Mouse (Mus musculus) embryonic facial prominence, embryonic 15.5 days (tissue): Measurements from ENCODE around the gene Sept9. TPM values are rescaled to one million over a fixed set of nuclear protein-coding genes. Genes with fewer than 3 reads are reported as not detected.

Experiments used
- ATAC-seq: fragments of 200-750 bp; cut with Nextera tagmentation; 2 replicates; pipeline ENCODE4 v1.8.0; 2017; ENCODE audit warnings: low read depth, moderate TSS enrichment; ENCODE audit not compliant: insufficient number of reproducible peaks, low FRiP score, low TSS enrichment
- H3K27ac ChIP-seq: fragments of 300-500 bp; sonication (generic); replicated peaks from 2 replicates; pipeline ENCODE4 v1.5.1; 2015; ENCODE audit warnings: mild to moderate bottlenecking, inconsistent platforms
- H3K27me3 ChIP-seq: fragments of 300-500 bp; sonication (generic); 2 replicates; pipeline ENCODE4 v1.6.1; 2015; ENCODE audit warnings: inconsistent platforms
- H3K36me3 ChIP-seq: fragments of 300-500 bp; sonication (generic); 2 replicates; pipeline ENCODE4 v1.6.1; 2015; ENCODE audit warnings: mild to moderate bottlenecking, inconsistent platforms
- H3K4me1 ChIP-seq: fragments of 300-500 bp; sonication (generic); 2 replicates; pipeline ENCODE4 v1.6.1; 2015; ENCODE audit warnings: inconsistent platforms
- H3K4me2 ChIP-seq: fragments of 300-500 bp; sonication (generic); replicated peaks from 2 replicates; pipeline ENCODE4 v1.6.1; 2015; ENCODE audit warnings: mild to moderate bottlenecking, inconsistent platforms
- H3K4me3 ChIP-seq: fragments of 300-500 bp; sonication (generic); replicated peaks from 2 replicates; pipeline ENCODE4 v1.5.1; 2015; ENCODE audit warnings: mild to moderate bottlenecking, inconsistent platforms
- H3K9ac ChIP-seq: fragments of 300-500 bp; sonication (generic); 2 replicates; pipeline ENCODE4 v1.6.1; 2015; ENCODE audit warnings: inconsistent platforms
- H3K9me3 ChIP-seq: fragments of 300-500 bp; sonication (generic); replicated peaks from 2 replicates; pipeline ENCODE4 v1.6.1; 2016; ENCODE audit warnings: inconsistent platforms
- WGBS: fragments of 180-500 bp; shearing (Covaris S2); methylation state at CpG from one replicate; pipeline ENCODE4 v1.1.7; 2015; 5-methylcytosine and 5-hydroxymethylcytosine counted together
- polyA plus RNA-seq: library from polyadenylated mRNA; unstranded; fragments of >200 nt; fragmentation: Nextera tagmentation; extraction: Ambion mirVana; gene quantifications from 2 replicates; pipeline ENCODE4 v1.2.1, GENCODE M21; 2015

Sept9 gene
- polyA plus RNA-seq, 1 experiment from 2014 or later = 157 TPM

- peak; percentile 51 for ATAC-seq
- Histone ChIP-seq H3K36me3 (0 out of 2 replicates have a peak, but pooled peaks cover 3% of the 10 kb centered on the region), H3K4me1 (peaks cover 62% of the 10 kb centered on the region), H3K27ac (no peak overlapping the region), H3K9ac (no peak overlapping the region), H3K4me2 (0 out of 2 replicates have a peak overlapping the region, but pooled peaks have one; percentile 8), H3K4me3 (no peak overlapping the region), H3K9me3 (no peaks in the 10 kb centered on the region), H3K27me3 (no peaks in the 10 kb centered on the region)
- 0% methylated on average over 4 of the region's 4 CpGs for WGBS
These were observed 38.7 kb downstream of the Sept9 start for GRCm38 (mm10) chr11:117238169-117238568.

- H3K4me1 ChIP-seq = peaks cover 48% of the 10 kb centered on the region
- WGBS = 44% methylated on average over 6 of the region's 6 CpGs
- ATAC-seq = no peak
These were observed 40.2 kb downstream of the Sept9 start for GRCm38 (mm10) chr11:117239617-117240016.

GRCm38 (mm10) chr11:117240322-117240721, 40.9 kb downstream of the Sept9 start:
- no peak for ATAC-seq
- Histone ChIP-seq H3K4me3 (no peak overlapping the region), H3K36me3 (0 out of 2 replicates have a peak, but pooled peaks cover 3% of the 10 kb centered on the region), H3K27me3 (no peaks in the 10 kb centered on the region), H3K9me3 (no peaks in the 10 kb centered on the region), H3K4me1 (peaks cover 41% of the 10 kb centered on the region), H3K9ac (no peak overlapping the region), H3K4me2 (no peak overlapping the region), H3K27ac (peak overlapping the region; percentile 72)
- WGBS = 77% methylated on average over 9 of the region's 9 CpGs

More at GRCm38 (mm10) chr11:117239617-117240016, 40.2 kb downstream of the Sept9 start:
- Histone ChIP-seq H3K4me3 (no peak overlapping the region), H3K4me2 (no peak overlapping the region), H3K27ac (peak overlapping the region; percentile 52; the same call in 1 of the 2 replicates), H3K36me3 (0 out of 2 replicates have a peak, but pooled peaks cover 3% of the 10 kb centered on the region), H3K9ac (no peak overlapping the region), H3K9me3 (no peaks in the 10 kb centered on the region), H3K27me3 (no peaks in the 10 kb centered on the region)

DNA sequence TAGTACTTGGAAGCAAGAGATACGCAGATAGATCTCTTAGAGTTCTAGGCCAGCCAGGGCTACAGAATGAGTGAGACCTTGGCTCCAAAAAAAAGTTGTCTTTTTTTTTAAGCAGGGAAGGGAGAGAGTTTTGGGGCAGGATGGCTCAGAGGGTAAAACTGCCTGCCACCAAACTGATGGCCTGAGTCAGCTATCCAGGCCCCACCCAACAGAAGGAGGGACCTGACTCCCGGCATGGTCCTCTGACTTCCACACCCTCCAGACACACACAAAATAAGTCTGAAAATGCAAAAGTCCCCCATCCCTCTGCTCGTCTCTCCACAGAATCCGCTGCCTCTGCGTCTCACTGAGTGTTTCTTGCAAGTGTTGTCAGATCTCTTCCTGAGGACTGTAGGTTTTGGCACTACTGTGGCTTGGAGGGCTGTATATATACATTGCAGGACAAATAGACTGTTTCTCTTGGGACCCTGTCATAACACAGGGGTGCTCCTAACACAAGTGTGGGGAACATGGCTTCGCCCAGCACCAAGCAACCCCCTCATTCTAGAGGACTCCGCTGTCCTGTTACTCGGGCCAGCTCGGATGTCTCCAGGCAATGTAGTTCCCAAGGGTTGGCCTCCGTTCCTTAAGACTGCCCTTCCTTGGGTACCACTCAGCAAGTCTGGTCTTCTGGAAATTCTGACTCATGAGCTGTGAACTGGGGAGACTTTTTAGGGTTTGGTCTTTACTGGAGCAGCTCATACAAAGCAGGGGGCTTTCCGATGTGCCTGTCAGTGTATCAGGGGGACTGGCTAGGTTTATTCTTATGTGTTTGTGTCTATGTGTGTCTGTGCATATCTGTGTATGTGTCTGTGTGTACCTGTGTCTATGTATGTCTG, 41.6 kb downstream of the Sept9 start:
- Histone ChIP-seq H3K9me3 (no peaks in the 10 kb centered on the region), H3K36me3 (0 out of 2 replicates have a peak, but pooled peaks cover 3% of the 10 kb centered on the region), H3K9ac (no peak overlapping the region), H3K4me2 (no peak overlapping the region), H3K4me1 (peaks cover 33% of the 10 kb centered on the region), H3K27me3 (no peaks in the 10 kb centered on the region), H3K4me3 (no peak overlapping the region), H3K27ac (no peak overlapping the region)
- WGBS = 78% methylated on average over 11 of the region's 11 CpGs
- no peak for ATAC-seq

GRCm38 (mm10) chr11:117242339-117243084, 43.1 kb downstream of the Sept9 start:
- Histone ChIP-seq H3K27ac (no peak overlapping the region), H3K4me3 (no peak overlapping the region), H3K36me3 (0 out of 2 replicates have a peak, but pooled peaks cover 3% of the 10 kb centered on the region), H3K4me1 (peaks cover 31% of the 10 kb centered on the region), H3K4me2 (no peak overlapping the region), H3K9me3 (no peaks in the 10 kb centered on the region), H3K9ac (no peak overlapping the region), H3K27me3 (no peaks in the 10 kb centered on the region)
- 93% methylated on average over 10 of the region's 10 CpGs for WGBS
- no peak for ATAC-seq

DNA sequence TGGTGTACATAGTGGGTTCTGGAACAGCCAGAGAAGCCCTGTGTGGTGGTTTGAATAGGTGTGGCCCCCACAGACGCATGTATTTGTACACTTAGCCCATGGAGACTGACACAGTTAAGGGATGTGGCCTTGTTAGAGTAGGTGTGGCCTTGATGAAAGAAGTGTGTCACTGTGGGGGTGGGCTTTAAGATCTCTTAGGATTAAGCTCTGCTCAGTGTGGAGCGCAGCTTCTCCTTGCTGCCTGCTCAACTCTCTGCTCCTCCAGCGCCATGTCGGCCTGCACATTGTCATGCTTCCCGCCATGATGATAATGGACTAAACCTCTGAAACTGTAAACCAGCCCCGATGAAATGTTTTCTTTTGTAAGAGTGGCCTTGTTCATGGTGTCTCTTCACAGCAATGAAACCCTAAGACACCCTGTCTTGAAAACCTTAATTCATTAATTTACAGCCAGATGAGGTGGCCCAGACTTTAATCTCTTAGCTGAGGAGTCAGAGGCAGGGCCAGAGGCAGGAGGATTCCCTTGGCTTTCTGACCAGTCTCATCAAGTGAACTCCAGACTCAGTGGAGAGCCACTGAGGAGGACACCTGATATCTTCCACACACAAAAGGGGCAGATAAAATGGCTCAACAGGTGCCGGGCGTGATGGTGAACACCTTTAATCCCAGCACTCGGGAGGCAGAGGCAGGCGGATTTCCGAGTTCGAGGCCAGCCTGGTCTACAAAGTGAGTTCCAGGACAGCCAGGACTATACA, 44.3 kb downstream of the Sept9 start:
- no peak for ATAC-seq
- Histone ChIP-seq H3K9me3 (no peaks in the 10 kb centered on the region), H3K4me2 (no peak overlapping the region), H3K4me3 (no peak overlapping the region), H3K36me3 (0 out of 2 replicates have a peak, but pooled peaks cover 3% of the 10 kb centered on the region), H3K27ac (no peak overlapping the region), H3K9ac (no peak overlapping the region), H3K27me3 (no peaks in the 10 kb centered on the region), H3K4me1 (peaks cover 28% of the 10 kb centered on the region)
- 84% methylated on average over 12 of the region's 12 CpGs for WGBS

GRCm38 (mm10) chr11:117245041-117245725, 45.7 kb downstream of the Sept9 start:
- no peaks in the 10 kb centered on the region for H3K27me3 ChIP-seq
- H3K9ac ChIP-seq = no peak overlapping the region
- H3K9me3 ChIP-seq = no peaks in the 10 kb centered on the region
- 0 out of 2 replicates have a peak, but pooled peaks cover 3% of the 10 kb centered on the region for H3K36me3 ChIP-seq
- H3K27ac ChIP-seq = no peak overlapping the region
- ATAC-seq = no peak
- peaks cover 28% of the 10 kb centered on the region for H3K4me1 ChIP-seq
- no peak overlapping the region for H3K4me2 ChIP-seq
- no peak overlapping the region for H3K4me3 ChIP-seq
- WGBS = 81% methylated on average over 8 of the region's 8 CpGs

DNA sequence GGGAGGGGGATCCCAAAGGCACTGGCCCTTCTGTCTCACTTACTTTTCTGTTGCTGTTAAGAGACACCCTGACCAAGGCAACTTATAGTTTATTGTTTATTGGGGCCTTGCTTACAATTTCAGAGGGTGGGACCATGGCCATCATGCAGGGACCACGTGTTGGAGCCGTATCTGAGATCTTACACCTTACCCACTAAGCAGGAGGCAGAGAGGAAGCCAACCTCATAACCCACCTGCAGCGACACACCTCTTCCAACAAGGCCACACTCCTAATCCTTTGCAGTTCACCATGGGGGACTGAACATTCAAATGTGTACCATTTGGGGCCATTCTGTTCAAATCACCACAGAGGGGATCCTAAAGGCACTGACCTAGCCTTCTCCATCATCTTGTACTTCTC, 46.4 kb downstream of the Sept9 start:
- H3K9me3 ChIP-seq = no peaks in the 10 kb centered on the region
- no peak overlapping the region for H3K27ac ChIP-seq
- peaks cover 24% of the 10 kb centered on the region for H3K4me1 ChIP-seq
- no peak overlapping the region for H3K9ac ChIP-seq
- no peak for ATAC-seq
- 78% methylated on average over 3 of the region's 3 CpGs for WGBS
- H3K27me3 ChIP-seq = no peaks in the 10 kb centered on the region
- H3K4me3 ChIP-seq = no peak overlapping the region
- H3K36me3 ChIP-seq = 0 out of 2 replicates have a peak, but pooled peaks cover 3% of the 10 kb centered on the region
- no peak overlapping the region for H3K4me2 ChIP-seq

DNA sequence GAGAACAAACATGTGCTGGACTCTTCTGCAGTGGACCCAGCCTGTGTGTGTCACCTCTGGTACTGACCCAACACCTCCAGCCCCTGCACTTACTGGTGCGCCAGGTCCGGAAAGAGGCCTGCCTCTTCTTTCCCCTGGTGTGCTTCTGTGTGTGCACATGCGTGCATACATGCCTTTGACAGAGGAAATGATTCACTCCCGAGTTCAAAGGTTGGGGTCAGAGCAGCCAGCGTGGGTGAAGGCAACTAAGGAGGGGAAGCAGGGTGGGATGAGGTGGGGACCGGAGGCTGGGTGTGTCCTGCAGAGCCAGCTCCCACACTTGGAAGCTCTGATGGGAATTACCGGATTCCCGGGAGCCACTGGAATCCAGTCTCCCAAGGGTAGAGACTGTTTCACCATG, 46.8 kb downstream of the Sept9 start:
- Histone ChIP-seq H3K4me3 (no peak overlapping the region), H3K9ac (no peak overlapping the region), H3K27ac (no peak overlapping the region), H3K36me3 (0 out of 2 replicates have a peak, but pooled peaks cover 3% of the 10 kb centered on the region), H3K27me3 (no peaks in the 10 kb centered on the region), H3K4me2 (no peak overlapping the region), H3K4me1 (peaks cover 27% of the 10 kb centered on the region), H3K9me3 (no peaks in the 10 kb centered on the region)
- no peak for ATAC-seq
- 69% methylated on average over 8 of the region's 8 CpGs for WGBS

- no peaks in the 10 kb centered on the region for H3K9me3 ChIP-seq
- WGBS = 80% methylated on average over 9 of the region's 9 CpGs
- no peak for ATAC-seq
- H3K27ac ChIP-seq = no peak overlapping the region
- H3K36me3 ChIP-seq = 0 out of 2 replicates have a peak, but pooled peaks cover 3% of the 10 kb centered on the region
- no peaks in the 10 kb centered on the region for H3K27me3 ChIP-seq
- H3K4me2 ChIP-seq = no peak overlapping the region
- no peak overlapping the region for H3K9ac ChIP-seq
- H3K4me3 ChIP-seq = no peak overlapping the region
- peaks cover 33% of the 10 kb centered on the region for H3K4me1 ChIP-seq
These were observed 47.5 kb downstream of the Sept9 start for GRCm38 (mm10) chr11:117246981-117247431.
